Mouse (Mus musculus) frontal cortex, postnatal 36 days (tissue): ENCODE data around the gene Srprb.
"Not testable (repeated sequence)": the region's sequence is repeated elsewhere in the genome, so short reads cannot be mapped to it uniquely, and the experiment has no call there.

ENCODE experiments used
- DNase-seq, 2 experiments: peaks; one replicate each; pipeline ENCODE4 v3.0.0; 2022; ENCODE audit warnings: low spot score in 2 of 2

The Srprb gene

DNA sequence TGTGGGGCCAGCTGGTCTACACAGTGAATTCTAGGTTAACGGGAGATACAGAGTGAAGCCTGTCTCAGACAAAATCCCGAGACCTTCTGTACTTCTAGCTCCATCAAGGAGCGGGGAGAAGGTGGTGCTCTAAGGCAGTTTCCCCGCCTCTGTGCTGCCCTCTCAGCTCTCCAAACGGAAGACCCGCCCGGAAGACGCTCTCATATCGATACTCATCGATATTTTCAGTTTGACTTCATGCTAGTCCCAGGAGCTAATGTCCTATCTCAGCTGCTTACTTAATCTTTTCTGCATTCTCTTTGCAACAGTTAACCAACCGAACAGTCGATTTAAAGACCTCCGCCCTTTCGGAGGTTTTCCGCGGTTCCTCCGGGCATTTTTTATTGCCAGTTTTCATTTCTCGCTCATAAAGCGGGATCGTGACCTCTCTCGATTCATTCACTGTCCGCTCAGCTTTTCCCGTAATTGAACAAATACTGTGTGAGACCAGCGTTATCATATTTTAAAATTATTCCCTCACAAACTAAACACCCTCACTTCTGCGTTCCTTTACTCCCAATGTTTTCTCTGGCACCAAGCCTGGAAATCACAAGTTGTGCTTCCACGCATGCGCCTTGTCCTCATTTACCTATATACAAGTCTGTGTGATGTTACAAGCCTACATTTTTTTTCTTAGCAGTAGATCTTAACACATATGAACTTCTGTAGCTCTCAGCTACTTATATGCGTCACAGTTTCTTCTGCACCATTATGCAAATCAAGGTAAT lies 10.9 kb upstream of the Srprb start:
- DNase-seq, result peak in 1 of 2 experiments; percentile 29

DNA sequence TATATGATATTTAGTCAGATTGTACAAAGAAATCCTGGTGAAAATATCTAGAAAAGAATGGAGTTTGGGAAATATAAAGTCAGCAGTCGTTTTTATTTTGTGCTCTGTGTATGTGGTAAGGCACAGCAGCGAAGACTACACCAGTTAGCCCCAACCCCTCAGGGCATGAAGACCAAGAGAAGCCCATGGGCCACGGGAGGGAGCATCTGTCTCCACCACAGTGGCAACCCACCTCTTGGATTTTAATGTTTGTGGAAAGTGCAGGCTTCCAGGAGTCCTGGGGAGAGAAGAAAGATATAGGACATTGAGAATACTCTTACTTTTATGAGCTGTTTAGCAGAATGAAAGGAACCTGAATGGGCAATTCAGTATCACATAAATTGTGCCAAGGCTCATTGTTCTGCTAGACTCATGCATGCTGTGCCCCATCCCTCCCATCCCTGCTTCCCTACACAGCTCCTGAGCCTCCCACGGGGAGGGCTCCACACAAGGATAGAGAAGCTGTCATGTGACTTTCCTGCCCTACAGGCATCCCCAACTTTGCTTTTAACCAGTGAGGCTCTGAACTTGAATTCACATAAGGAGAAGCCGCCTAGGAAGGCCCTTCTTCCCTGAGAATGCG lies 7.0 kb upstream of the Srprb start:
- DNase-seq, result no peak

GRCm38 (mm10) chr9:103207846-103208245 lies 5.9 kb upstream of the Srprb start:
- DNase-seq, result peak; percentile 48 to 51

DNA sequence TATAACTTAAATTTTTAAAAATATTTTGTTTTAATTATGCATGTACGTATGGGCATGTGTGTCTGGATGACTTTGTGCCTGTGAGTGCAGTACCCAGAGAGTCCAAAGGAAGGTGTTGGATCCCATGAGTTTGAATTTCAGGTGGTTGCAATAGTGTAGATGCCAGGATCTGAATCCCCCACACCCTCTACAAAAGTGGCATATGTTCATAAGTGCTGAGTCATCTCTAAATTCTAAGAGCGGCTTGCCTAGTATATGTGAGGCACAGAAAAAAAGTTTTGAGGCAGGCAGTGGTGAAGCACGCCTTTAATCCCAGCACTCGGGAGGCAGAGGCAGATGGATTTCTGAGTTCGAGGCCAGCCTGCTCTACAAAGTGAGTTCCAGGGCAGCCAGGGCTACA lies 3.8 kb upstream of the Srprb start:
- DNase-seq, result no peak

DNA sequence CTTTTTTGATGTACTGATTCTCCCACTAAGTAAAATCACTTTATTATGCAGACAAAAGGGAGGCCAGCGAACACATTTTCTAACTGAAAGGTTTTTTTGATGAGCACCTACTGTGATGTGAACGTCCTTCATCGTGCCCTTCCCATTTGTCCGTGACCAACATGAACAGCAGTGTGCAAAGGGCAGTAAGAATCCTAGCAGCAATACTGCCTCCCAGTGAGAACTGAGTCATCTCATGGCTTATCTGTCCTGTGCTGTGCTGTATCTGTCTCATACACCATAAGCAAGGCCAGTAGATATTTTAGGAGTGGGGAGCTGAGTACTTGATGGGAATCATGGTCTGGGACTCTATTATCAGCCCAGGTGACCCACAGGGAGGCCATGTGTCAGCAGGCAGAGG lies 13.5 kb downstream of the Srprb start:
- DNase-seq, result no peak

DNA sequence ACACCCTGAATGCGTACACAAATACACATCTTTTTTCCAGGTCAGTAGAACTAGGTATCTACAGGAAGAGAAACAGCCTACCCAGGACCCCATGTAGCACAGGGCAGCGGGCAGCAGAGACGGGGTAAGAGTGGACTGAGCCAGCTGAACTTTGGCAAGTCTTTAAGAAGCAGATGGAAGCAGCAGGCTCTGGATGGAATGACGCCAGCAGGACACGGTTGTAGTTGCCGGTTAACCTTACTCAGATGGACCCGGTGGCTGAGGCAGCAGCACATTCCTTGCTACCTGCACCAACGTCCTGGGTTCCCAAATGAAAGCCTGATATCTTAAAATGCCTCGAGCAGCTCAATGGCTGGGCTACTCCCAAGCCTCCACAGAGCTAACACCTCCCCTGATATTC lies 15.2 kb downstream of the Srprb start:
- peak in 1 of 2 experiments; percentile 22 for DNase-seq

DNA sequence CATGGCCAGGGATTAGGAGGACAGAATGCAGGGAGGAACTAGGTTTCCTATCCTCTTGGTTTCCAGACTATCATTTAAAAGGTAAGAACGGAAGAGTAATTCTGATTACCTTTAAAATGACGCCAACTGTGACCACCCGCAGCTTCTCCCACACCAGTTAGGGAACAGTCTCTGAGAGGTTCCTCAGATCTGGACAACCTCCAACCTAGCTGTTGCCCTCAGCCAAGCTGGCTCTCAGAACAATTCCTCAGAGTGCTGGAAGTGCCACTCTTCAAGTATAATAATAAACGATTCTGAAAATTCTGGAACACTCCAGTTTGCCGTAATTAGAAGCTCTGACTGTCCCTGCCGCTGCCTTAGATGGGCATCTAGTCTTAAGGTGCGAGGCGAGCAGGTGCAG lies 16.0 kb downstream of the Srprb start:
- peak in 1 of 2 experiments; percentile 22 for DNase-seq

- no peak for DNase-seq
Measured at GRCm38 (mm10) chr9:103184855-103185254, 17.1 kb downstream of the Srprb start.

GRCm38 (mm10) chr9:103181886-103182285 lies 20.1 kb downstream of the Srprb start:
- DNase-seq, result no peak

- DNase-seq, result peak; percentile 30 to 47
Measured at GRCm38 (mm10) chr9:103180807-103181565, 21.0 kb downstream of the Srprb start.

DNA sequence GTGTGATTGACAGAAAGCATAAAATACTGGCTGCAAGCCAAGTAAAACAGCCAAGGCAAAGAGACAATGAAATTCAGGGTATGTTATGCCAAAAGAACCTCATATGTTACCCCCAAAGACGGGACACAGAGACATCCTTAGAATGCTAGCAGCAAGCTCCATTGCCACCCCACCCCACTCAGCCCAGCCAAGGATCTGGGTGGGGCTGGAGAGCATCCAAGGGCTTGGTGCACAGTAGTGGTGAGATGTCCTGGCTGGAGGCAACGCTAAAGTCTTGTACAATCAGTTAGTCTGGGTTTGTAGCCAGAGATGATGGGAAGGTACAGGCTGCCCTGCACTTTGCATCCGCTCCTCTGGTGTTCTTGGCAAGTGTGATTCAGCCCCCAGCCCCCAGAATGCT lies 21.6 kb downstream of the Srprb start:
- peak in 1 of 2 experiments; percentile 22 for DNase-seq

GRCm38 (mm10) chr9:103175692-103176091 lies 26.2 kb downstream of the Srprb start:
- DNase-seq, result no peak

GRCm38 (mm10) chr9:103174771-103175519 lies 27.0 kb downstream of the Srprb start:
- DNase-seq, result no peak

DNA sequence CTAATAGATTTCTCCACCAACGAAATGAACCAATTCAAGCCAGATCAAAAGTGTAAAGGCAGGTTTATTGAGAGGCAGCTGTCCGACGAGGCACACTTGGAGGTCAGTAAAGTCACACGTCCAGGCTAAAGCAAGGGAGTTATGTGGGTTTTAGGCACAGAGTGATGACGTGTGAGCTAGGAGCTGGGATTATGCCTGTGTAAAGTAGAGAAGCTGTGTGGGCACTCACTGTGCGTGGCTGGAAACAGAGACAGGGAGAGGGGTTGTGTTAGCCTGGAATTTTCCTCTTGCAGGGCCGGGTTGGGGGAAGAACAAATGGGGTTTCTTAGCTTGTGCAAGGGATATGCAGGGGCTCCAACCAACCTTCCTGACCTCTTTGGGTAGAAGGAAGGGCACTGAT lies 33.2 kb downstream of the Srprb start:
- DNase-seq, result peak; percentile 45 to 56

DNA sequence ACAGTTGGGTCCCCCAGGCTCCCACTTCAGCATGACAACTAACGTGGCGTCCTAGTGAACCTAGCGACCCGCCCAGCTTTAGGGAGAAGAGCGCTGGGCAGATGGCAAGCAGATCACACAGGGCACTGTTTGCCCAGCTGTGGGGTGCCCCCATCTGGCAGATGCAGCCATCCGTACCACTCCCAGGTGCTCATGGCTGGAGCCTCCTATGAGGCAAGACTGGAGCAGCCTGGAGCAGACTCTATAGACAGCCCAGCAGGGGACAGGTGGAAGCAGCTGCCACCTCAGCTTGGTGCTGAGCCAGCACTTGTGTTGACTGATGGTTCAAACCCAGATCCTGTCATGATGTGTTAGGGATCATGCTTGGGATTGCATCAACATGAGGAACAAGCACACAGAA lies 33.9 kb downstream of the Srprb start:
- no peak for DNase-seq

DNA sequence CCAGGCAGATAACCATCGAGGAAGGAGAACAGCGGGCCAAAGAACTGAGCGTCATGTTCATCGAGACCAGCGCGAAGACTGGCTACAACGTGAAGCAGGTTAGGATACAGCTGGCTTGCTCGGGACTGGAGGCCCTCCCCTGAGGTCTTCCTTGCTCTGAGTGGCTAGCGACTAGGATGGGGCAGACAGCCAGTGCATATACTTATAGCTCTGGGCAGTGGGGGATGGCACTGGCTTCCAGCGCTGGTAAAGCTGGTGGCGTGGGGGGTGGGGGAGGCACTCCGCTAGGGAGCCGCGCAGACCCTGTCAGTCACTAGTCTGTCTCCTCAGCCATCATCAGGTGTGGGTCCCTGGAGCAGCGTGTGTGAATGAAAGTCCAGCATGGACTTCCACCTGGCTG lies 38.1 kb downstream of the Srprb start:
- DNase-seq, result no peak

DNA sequence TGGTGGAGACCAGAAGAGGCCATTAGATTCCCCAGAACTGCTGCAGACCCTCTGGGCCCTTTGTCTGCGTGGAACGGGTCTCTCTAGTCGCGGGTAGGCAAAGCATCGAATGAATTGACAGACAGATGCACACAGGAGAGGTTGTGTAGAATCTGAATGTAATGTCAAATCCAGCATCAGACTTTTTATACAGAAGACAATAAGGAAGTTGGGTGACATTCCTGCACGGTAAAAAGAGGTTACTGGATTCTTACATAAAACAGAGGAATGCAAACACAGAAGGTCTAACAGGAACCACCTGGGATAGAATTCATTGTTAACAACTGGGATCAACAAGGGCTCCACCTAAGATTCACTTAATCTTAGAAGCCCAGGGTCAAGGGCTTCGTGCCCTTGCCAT lies 46.8 kb downstream of the Srprb start:
- not testable (repeated sequence) for DNase-seq

GRCm38 (mm10) chr9:103154568-103154967 lies 47.4 kb downstream of the Srprb start:
- no peak for DNase-seq

GRCm38 (mm10) chr9:103153286-103153685 lies 48.7 kb downstream of the Srprb start:
- no peak for DNase-seq

DNA sequence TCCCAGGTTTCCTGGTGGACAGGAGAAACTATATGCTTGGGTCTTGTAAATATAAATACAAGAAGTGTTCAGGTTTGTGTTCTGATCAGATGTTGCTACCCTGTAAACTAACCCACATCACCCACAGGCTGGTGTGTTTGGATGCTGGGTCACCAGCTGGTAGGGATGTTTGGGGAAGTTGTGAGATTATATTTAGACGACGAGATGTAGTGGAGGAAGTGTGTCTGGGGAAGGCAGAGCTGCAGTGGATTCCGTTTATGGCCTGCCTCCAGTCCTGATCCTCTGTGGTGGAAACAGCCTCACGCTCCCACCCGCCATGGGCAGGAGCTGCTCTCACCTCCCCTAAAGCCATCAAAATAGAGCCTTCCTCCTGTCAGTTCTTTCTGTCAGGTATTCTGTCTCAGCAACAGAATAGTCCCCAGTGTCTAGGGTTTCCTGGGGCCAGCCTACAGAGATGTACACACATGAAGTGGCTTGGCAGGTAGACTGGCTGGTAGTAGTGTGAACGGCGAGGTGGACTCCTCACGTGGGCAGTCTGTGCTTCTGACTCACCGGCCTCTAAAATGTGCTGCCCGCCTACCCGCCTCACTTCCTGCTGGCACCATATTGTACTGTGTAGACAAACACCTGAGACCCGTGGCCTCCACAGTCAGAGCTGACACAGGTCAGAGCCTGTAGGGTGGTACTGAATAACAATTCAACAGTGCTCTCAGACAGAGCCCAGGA lies 52.7 kb downstream of the Srprb start:
- DNase-seq, result no peak

DNA sequence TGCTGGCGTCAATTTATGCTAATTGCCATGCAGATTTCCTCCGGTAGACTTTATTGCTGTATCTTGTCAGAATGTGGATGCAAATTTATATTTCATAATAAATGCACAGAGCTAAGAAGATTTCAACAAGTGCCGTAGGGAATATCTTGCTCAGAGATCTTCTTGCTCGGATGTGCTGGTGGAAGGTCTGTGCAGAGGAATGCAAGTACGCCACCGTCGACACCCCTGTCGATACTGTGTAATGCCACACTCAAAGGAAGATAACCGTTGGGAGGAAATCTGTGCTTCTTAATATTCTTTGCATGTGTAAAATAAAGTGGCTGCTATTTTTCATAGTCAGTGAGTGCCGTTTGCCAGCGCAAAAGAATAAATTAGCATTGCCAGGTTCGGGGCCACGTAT lies 54.8 kb downstream of the Srprb start:
- no peak for DNase-seq
